Mouse (Mus musculus): ENCODE measurements around the gene Rpl18a.

Rpl18a gene

DNA sequence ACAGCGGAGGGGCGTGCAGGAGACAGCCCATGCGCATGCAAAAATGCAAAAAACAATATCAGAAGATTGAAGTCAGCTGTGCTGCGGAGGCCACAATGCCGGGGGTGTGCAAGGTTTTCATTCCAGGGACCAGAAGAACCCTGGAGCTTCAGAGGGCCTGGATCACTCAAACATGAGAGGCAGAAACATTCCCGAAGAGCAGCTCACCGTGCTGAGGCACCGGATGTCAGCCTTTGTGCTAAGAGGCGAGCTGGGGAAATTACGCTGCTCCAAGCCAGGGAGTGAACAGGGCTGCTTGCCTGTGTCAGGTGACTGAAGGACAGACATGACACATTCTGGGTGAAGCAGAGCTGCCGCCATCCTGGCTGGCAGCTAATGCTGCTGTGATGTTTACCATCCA lies 16.7 kb downstream of the Rpl18a start:
- no peak for DNase-seq (ENCODE audit: low spot score in 2 of 2)

DNA sequence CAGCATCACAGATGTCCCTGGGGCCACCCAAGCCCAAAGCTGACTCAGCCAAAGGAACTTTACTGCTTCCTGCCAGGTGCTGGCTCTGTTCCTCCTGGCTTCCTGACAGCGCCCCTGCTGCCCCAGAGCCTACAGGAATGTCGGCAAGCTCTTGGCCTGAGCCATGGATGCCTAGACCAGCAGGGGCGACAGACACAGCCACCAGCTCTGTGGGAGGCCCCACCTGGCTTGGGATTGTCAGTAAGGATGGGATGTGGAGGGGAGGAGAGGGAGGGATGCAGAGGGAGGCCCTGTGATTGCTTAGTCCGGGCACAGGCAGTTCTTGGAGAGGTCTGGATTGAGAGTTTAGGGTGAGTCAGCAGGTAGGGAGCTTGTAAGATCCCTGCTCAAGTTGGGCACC lies 17.1 kb downstream of the Rpl18a start:
- no peak for DNase-seq (ENCODE audit: low spot score in 2 of 2)

DNA sequence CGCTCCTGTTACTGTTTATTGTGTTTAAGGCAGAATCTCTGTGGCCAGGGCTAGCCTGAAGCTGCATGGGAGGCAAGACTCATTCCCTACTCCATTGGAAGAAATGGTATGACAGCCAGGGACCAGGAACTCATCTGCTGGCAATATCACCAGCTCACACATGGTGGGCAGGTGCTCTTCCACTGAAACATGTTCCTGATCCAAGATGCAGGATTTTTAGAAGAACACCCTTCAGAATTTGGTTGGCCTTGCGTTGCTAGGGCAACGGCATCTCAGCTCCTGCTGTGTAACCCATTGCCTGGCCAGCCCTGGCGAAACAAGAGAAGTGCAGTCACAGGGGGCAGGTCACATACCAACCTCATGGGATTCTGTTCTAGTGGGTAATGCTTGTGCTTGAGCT lies 17.7 kb downstream of the Rpl18a start:
- DNase-seq (ENCODE audit: low spot score in 2 of 2), result no peak

DNA sequence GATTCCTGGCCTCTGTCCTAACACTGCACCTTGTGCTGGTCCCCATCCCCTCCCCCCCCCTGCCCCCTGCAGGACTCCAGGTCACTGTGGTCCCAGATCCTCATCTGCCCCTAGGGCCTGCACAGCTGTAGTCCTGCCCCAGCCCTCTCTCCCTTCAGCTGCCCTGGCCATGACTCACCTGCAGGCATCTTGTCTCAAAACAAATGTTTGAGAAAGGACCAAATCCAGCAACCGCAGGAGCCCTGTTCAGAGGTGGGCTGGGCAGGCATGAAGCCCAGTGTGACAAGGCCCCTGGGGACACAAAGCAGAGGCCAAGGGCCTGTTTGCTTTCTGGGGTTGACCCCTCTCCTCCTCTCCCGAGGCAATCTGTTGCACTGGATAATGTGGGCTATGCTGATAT lies 19.0 kb downstream of the Rpl18a start:
- DNase-seq (ENCODE audit: low spot score in 2 of 2), result no peak

DNA sequence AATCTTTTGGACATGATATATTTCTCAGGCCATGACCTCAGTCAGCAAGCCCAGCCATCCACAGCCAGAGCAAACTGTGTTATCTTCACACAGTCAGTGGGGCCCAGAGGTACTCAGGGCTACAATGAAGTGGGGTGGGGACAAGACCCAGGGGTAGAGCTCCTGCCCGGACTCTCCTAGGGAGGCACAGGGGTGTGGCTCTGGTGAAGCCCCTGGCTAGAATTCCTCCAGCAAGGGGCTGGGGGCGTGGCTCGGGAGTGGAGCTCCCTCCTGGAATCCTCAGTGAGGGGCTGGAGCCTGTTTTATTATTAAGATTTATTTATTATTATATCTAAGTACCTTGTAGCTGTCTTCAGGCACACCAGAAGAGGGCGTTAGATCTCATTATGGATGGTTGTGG lies 20.8 kb downstream of the Rpl18a start:
- no peak for DNase-seq (ENCODE audit: low spot score in 2 of 2)

DNA sequence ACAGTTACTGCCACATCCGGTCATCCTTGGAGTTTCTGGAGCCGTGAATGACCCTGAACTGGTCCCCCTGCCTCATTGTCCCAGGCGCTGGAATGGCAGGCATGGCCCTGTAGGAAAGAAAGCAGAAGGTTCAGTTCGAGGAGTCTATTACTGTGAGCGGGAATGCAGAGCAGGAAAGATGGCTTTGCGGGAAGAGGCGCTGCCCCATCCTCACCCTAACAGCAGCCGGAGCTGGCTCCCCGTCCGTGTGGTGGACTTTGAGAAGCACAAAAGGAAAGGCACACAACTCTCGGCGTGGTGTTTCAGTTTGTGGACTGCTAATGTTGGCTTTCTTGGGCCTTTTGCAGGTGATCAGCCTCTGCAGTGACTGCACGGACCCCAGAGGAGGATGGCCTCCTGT lies 22.8 kb downstream of the Rpl18a start:
- DNase-seq (ENCODE audit: low spot score in 2 of 2), result no peak

DNA sequence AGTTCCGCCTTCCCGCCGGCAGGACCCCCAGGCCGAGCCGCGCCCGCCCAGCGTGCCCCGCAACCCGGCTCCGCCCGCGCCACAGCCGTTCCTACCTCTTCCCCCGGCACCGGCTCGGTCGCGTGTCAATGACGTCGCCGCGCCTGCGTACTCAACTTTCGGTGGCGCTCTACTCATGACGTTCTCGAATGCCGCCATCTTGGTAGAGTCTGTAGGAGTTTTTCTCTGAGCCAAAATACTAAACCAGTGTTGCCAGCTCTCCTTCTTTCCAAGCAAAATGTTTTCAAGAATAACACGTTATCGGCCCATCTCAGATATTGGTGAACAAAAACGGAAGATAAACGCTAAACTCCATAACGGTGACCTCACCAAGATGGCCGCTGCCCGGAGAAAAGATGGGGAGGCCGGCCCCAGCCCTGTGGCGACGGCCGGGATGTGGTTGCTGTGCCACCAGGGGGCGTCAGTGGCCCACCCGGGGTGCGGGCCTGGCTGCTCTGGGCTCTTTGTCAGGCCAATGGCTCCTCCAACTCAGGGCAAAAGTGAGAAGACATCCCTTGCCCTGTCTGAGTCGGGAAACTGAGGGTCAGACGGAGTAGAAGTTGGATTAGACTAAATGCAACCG lies 23.7 kb downstream of the Rpl18a start, which contains the start of gene Ccdc124:
Ccdc124 (minus strand) TSS at position 572 of the 622 bp plus-strand sequence.
- DNase-seq (ENCODE audit: low spot score in 2 of 2), result peak; percentile 96 to 98

DNA sequence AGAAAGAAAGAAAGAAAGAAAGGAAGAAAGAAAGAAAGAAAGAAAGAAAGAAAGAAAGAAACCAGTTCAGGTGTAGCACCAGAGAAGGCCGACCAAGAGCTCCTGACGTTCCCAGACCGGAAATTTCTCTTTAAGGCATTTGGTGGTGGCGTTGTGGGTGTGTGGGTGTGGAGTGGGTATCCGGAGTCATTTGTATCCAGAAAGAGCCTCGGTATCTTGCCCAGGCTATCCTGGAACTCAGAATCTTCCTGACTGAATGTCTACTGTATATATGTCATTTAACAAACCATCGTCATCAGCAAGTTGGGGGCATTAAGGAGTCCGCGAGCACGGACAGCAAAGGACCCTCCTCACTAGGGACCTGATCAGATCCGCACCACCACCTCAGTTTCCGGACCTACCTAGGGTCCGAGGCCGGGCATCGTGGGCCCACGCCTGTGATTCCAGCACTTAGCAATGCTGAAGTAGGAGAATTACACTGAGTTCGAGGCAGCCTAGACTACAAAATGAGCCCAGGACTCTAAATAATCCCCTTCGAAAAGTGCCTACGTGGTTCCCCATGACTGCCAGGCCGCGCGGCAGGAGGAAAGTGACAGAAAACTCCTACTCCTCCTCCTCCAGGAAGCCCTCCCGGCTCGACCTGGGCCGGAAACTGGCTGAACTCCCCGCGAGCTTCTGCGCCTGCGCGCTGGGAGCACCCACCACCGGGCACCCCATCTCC lies 24.4 kb downstream of the Rpl18a start:
- DNase-seq (ENCODE audit: low spot score in 2 of 2), result no peak

DNA sequence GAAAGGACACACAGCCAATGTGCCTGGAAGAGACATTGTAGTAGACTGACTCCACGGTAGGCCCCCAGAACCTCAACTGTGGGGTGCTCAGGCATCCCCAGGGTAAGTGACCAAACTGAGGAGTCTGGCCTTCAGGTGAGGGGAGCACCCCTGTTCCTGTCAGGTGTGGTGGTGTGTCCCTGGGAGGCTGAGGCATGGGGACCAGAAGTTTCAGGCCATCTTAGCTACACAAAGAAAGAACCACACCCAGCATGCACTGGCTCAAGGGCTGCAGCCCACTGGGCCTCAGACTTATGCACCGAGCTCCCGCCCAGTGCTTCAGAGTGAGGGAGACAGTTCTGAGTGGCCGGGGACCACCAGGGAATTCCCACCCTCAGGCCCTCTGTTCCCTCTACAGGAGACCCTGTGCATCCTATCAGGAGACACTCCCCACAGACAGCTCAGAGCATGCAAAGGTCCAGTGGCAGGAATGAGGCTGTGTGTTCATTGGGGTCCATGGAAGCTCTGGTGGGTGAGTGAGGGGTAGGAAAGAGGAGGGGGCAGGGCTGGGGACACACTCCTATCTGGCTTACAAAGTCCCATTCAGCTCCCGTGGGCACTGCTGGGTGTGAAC lies 25.9 kb downstream of the Rpl18a start:
- DNase-seq (ENCODE audit: low spot score in 2 of 2), result no peak

DNA sequence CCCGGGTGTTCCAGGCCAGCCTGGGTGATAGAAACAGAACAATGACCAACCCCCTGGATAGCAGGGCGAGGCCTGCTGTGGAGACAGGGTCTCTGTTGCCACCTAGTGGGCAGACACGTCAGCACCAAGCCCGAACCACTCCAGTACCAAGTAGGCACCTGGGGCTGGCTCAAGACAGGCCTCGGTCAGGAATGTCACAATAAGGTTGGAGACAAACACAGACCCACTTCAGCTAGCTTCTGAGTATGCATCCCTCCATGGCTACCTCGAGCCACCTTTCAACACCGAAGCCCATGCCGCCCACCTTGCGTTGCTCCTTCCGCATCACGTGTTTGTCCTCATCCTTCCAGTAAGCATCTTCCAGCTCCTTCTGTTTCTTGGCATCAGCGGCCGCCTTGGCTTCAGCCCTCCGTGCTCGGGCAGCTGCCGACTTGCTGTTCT lies 27.6 kb downstream of the Rpl18a start:
- peak; percentile 74 to 79 for DNase-seq (ENCODE audit: low spot score in 2 of 2)

DNA sequence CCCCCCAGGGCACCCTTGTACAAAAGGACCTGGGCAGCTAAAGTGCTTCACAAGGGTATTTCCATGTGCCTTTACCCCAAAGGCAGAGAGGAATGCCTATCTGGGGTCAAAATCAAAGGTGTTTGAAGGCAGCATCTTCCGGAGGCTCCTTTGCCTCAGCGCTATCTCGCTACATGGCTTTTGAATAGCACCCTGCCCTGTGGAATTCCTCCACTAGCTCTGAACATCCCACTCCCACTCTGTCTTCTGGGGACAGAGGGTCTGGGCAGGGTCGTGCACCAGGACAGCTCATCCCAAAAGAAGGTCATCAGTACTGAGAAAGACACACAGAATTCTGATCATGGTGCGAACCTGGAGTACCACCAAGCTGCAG lies 28.0 kb downstream of the Rpl18a start:
- no peak for DNase-seq (ENCODE audit: low spot score in 2 of 2)

DNA sequence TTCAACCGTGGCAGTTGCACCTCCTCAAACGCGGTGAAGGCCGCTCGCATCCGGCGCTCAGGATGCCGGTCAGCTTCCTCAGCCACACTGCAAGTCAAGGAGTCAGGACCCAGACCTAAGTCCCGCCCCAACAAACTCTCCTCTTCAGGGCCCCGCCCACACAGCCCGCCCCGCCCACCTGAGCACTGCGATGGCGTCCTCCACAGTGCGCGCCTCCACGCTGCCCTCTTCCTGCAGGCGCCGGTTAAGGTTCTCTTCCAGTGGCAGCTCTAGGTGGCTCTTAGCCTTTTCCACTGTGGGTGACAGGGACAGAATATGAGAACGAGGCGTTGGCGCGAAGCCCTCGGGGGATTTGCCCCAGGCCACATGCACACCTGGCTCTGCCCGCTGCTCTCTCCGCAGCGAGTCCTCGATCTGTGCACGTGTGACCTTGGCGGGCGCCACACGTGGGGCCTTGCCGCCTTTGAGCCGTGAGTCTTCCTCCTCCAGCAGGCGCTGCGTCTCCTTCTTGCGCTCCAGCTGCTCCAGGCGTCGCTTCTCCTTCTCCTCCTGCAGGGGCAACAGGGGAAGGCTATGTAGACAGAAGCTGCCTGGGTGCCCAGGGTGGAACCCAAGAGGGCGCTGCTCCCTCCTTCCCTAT lies 28.5 kb downstream of the Rpl18a start:
- no peak for DNase-seq (ENCODE audit: low spot score in 2 of 2)

DNA sequence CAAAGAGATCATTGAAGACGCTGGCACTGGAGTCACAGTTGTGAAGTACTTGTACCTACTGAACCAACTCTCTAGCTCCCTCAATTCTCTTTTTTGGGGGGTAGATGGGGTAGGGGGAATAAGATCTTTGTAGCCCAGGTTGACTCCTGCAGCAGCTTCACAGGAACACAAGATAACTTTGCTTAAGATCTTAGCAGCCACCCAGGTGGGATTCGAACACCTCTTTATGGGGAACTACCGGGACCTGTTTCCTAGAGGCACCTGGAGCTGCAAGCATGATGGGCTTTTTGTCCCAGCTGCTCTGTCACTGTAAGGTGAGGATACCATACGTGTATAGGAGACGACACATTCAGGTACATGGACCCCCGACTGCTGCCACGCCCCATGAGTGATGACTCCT lies 30.6 kb downstream of the Rpl18a start:
- DNase-seq (ENCODE audit: low spot score in 2 of 2), result no peak

DNA sequence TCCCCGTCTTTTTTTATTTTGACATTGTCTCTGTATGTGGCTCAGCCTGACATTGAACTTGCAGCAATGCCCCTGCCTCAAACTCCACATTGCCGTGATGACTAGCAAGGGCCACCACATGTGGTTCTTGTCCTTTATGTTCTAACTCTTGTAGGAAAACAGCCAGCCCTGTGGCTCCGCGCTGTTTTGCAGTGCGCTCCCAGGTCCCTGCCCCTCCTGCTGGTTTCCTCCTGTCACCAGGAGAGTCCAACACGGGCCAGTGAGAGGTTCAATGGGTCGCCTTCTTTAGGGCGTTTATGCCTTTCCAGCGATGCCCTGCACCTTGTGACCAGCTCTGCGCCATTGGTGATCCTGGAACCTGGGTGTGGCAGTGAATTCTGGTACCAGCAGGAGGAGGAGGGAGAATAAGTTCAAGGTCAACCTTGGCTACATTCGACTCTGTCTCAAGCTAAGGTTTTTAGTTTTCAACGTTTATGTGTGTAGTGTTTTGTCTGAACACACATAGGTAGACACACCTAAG lies 31.2 kb downstream of the Rpl18a start:
- DNase-seq (ENCODE audit: low spot score in 2 of 2), result no peak

DNA sequence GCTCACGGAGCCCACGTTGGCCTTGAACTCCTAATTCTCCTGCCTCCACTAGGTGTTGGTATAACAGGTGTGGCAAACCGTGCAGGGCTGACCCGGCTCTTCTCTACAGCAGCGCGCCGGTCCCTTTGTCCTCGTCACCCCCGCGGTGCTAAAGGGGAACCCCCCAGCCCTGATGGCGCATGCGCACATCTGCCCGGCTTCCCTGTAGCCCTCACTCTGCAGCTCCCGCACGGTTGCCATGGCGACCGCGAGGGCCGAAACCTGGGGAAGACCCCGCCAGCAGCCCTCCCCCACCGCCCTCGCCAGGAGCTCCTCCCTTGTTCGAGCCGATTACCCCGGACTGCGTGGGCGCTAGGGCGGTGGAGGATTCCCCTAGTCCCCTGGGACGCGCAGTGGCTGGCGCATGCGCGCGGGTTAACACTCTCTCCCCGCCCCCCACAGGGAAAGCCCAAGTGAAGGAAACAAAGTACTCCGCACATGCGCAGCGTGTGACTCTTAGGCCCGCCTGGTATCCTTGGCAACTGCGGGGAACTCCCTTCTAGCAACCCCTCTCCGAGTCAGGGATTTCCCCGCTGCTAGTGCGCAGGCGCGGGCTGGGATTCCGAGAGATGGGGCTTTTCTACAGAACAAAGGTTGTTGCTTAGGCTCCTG lies 31.7 kb downstream of the Rpl18a start:
- DNase-seq (ENCODE audit: low spot score in 2 of 2), result peak; percentile 100

DNA sequence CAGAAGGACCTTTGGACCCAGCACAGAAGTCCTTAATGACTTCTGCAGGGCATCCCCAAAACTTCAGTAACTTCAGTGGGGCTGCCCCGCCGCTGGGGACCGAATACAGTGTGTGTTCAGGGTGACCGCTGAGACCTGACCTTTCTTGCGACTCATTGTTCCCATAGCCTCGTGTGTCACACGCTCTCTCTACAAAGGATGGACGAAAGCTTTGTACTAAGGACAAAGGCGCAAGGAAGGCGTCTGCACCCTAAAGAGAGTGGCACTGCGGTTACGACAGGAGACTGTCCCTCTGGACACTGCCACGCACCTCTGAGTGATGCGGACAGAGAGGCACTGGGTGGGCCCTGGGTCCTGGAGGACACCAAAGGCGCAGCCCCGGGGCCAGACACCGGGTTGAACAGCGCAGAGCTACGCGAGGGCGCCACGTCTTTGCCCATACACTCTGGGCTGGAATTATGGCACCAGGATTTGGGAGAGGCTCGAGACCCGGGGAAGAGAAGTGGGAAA lies 32.4 kb downstream of the Rpl18a start:
- DNase-seq (ENCODE audit: low spot score in 2 of 2), result no peak

DNA sequence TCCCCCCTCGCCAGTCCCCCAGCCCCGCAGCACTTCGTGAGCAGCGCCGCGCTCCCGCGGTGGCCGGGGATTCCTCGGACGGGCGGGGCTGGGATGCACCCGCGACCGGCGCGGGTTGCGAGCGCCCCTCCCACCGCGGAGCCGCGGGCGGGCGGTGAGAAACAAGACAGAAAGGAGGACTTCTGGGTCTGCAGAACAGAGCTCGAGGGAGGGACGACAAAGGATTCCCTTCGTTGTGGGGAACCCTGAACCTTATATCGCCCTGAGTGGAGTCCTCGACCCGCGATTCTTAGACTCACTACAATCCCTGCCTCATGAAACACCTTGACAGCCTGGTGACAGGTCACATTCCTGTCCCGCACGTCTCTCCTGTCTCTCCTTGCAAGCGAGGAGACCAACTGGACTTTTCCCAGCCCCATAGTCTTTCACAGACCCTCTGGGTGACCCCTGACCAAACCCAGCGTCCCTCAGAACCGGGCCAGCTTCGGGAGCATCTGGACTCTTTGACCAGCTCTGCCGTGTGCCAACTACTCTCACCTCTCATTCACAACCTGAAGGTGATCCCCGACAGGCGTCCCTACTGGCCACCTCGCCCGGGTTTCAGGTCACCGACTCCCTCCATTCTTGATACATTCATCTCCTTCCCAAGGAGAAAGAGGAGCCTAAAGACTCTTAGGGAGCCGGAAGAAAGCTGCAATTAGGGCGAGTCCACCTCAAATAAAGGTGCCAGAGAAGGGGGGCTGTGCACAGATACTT lies 33.1 kb downstream of the Rpl18a start:
- DNase-seq (ENCODE audit: low spot score in 2 of 2), result no peak

DNA sequence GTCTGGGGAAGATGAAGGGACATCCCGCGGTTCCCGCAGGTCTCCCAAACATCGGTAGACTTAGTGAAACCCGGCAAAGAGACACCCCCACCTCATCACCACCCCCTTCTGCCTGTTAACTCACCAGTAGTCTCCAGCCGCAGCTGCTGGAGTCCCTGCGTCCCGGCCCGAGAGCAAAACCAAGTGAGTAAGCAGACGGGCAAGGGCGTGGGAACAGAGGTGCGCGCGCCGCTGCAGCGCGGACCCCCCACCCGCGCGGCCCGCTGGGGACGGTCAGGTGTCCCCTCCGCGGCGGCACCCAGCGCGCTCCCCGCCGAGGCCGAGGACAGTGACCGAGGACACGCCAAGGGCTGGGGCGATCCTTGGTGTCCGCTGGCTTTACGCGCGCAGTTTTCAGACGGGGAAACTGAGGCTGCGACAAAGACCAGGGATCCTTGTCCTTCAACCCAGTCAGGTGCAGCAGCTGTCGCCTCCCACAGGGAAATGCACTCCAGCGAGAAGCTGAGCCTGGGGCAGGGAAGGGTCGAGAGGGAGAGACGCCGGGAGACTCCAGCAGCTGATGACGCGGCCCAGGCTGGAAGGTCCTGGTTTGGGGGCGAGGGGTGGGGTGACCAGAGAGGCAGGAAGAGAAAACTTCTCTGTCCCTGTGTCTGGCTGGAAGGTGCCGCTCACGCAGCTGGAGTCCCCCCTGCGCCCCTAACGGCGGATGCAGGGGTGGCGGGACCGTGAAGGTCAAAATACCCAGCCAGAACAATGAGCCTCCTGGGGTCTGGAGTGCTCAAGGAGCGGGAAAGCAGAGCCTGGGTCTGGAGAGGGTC lies 34.2 kb downstream of the Rpl18a start, which contains the start of gene Kcnn1:
Kcnn1 (minus strand) TSS at position 435 of the 818 bp plus-strand sequence.
- DNase-seq (ENCODE audit: low spot score in 2 of 2), result no peak

DNA sequence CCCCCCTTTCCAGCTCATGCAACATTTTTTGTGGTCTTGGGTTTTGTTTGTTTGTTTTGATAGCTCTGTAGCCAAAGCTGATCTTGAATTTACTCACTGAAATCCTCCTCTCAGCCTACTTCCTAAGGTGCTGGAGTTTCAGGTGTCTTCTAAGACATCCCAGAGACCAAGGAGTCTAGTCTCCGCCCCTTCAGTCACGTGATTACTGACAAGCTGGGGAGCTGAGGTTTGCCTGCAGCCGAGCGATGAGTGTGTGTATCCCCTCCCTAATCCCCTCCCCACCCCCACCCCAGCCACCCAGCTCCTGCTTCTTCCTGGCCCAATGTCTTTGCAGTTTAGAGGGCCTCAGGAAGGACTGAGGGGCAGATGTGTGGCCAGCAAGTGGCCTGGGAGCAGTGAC lies 39.7 kb downstream of the Rpl18a start:
- no peak for DNase-seq (ENCODE audit: low spot score in 2 of 2)
